Mouse (Mus musculus) neural tube, embryonic 11.5 days (tissue): ENCODE data around the gene Rnf39. TPM values are rescaled to one million over a fixed set of nuclear protein-coding genes. Genes with fewer than 3 reads are reported as not detected.
A peak's percentile ranks its signal among the peaks of the same experiment; 100 is the strongest.

Experiments used
- ATAC-seq: fragments of 200-750 bp; cut with Nextera tagmentation; 2 replicates; pipeline ENCODE4 v1.8.0; 2017; ENCODE audit warnings: moderate number of reproducible peaks, mild to moderate bottlenecking, moderate TSS enrichment, moderate library complexity; ENCODE audit not compliant: insufficient read depth, low FRiP score, low TSS enrichment
- DNase-seq: peaks from one replicate; pipeline ENCODE4 v3.0.0-alpha.2; 2015; ENCODE audit warnings: low spot score
- H3K27ac ChIP-seq: fragments of 300-500 bp; sonication (generic); 2 replicates; pipeline ENCODE4 v1.5.1; 2014; ENCODE audit warnings: low read depth, mild to moderate bottlenecking, low read length
- H3K27me3 ChIP-seq: fragments of 300-500 bp; sonication (generic); 2 replicates; pipeline ENCODE4 v1.6.1; 2014; ENCODE audit warnings: mild to moderate bottlenecking, low read length, mixed read lengths; ENCODE audit not compliant: control insufficient read depth, insufficient read depth
- H3K36me3 ChIP-seq: fragments of 300-500 bp; sonication (generic); 2 replicates; pipeline ENCODE4 v1.6.1; 2014; ENCODE audit warnings: mild to moderate bottlenecking, low read length, moderate library complexity, mixed read lengths; ENCODE audit not compliant: control insufficient read depth, insufficient read depth
- H3K4me1 ChIP-seq: fragments of 300-500 bp; sonication (generic); 2 replicates; pipeline ENCODE4 v1.6.1; 2014; ENCODE audit warnings: low read length, mixed read lengths; ENCODE audit not compliant: control insufficient read depth, insufficient read depth
- H3K4me2 ChIP-seq: fragments of 300-500 bp; sonication (generic); 2 replicates; pipeline ENCODE4 v1.6.1; 2014; ENCODE audit warnings: low read depth, mild to moderate bottlenecking, moderate library complexity
- H3K4me3 ChIP-seq: fragments of 300-500 bp; sonication (generic); 2 replicates; pipeline ENCODE4 v1.5.1; 2014; ENCODE audit warnings: low read depth, low read length
- H3K9ac ChIP-seq: fragments of 300-500 bp; sonication (generic); 2 replicates; pipeline ENCODE4 v1.6.1; 2014; ENCODE audit warnings: mild to moderate bottlenecking, low read length
- H3K9me3 ChIP-seq: fragments of 300-500 bp; sonication (generic); 2 replicates; pipeline ENCODE4 v1.6.1; 2016; ENCODE audit warnings: low read length; ENCODE audit not compliant: control insufficient read depth
- WGBS: fragments of 180-500 bp; shearing (Covaris S2); extraction: QIAGEN DNeasy Blood & Tissue Kit; methylation state at CpG from one replicate; pipeline ENCODE4 v1.1.7; 2014; 5-methylcytosine and 5-hydroxymethylcytosine counted together
- polyA plus RNA-seq: library from polyadenylated mRNA; unstranded; fragments of >200 nt; fragmentation: Nextera tagmentation; extraction: Ambion mirVana; gene quantifications from 2 replicates; pipeline ENCODE4 v1.2.1, GENCODE M21; 2014

Gene Rnf39
- polyA plus RNA-seq: 0.93 and 1.1 TPM in 2 replicates

DNA sequence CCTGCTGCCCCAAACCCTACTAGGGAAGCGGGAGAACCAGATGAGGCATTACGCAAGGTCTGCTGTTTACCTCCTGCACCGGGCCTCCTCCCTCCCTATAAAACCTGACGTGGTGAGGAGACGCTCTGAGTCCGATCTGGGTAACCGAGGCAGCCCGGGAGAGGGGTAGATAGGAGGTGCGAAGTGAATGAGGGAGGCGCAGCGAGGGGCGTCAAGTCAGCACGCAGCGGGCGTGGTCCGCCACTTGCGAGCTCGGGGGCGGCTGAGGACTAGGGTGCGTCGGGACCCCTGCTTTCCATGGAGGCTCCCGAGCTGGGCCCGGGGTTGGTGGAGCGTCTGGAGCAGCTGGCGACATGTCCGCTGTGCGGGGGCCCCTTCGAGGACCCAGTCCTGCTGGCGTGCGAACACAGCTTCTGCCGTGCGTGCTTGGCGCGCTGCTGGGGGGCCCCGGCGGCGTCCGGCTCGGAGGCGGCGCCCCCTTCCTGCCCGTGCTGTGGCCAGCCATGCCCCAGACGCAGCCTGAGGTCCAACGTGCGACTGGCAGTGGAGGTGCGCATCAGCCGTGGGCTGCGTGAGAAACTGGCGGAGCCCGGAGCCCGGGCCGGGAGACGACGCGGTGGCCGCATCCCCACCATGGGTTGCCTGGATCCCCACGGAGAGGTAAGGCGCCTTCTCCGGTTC lies at the start of gene Rnf39:
TSS of gene Rnf39 (plus strand) at position 128 of the 681 bp plus-strand sequence.
- WGBS: 2% methylated on average over 58 of the region's 59 CpGs
- Histone ChIP-seq H3K4me2 (peak within 1 kb of the TSS; percentile 54), H3K36me3 (no peaks in the 10 kb centered on the region), H3K27me3 (peaks cover 31% of the 10 kb centered on the region), H3K9ac (peak within 1 kb of the TSS; percentile 41), H3K4me3 (peak within 1 kb of the TSS; percentile 33), H3K4me1 (peaks cover 8% of the 10 kb centered on the region; the same call in 1 of the 2 replicates), H3K27ac (no peak within 1 kb of the TSS), H3K9me3 (no peaks in the 10 kb centered on the region)
- DNase-seq (peak; percentile 17), ATAC-seq (no peak)

DNA sequence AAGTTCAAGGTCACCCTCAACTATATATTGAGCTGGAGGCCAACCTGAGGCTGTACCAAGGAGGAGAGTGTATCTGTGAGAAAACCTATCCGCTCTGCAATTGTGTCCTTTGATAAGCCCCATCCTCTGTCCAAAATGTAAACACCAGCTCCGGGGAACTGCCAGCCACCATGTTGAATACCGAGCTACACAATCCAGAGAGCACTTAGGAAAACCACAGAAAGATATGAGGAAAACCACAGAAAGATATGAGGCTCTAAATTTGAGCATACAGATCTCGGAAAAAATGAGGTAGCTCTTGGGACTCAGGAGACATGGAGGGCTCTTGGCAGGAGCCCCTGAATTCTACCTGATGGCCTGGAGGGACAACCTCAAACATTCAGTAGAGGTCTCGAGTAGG lies 49.3 kb upstream of the Rnf39 start:
- ATAC-seq (no peak), DNase-seq (no peak)
- WGBS: 85% methylated on average over 5 of the region's 5 CpGs
- Histone ChIP-seq H3K27ac (no peak overlapping the region), H3K36me3 (no peaks in the 10 kb centered on the region), H3K9me3 (no peaks in the 10 kb centered on the region), H3K4me2 (no peak overlapping the region), H3K4me3 (no peak overlapping the region), H3K4me1 (no peaks in the 10 kb centered on the region), H3K9ac (no peak overlapping the region), H3K27me3 (no peaks in the 10 kb centered on the region)

DNA sequence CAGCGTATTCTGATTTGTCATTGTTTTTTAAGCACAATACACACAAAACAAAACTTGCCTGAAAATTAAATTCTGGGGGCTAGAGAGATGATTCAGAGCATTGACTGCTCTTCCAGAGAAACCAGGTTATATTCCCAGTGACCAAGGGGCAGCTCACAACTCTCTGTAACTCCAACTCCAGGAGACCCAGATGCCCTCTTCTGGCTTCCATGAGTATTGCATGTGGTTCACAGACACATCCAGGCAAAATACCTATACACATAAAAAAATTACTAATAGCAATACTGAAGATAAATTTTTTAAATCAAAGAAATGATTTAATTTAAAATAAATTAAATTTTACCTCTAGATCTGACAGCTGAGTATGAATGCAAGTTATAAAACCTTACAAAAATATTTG lies 46.1 kb upstream of the Rnf39 start:
- Histone ChIP-seq H3K27me3 (no peaks in the 10 kb centered on the region), H3K9me3 (no peaks in the 10 kb centered on the region), H3K27ac (no peak overlapping the region), H3K4me3 (no peak overlapping the region), H3K4me1 (no peaks in the 10 kb centered on the region), H3K4me2 (no peak overlapping the region), H3K36me3 (no peaks in the 10 kb centered on the region), H3K9ac (no peak overlapping the region)
- no peak for ATAC-seq
- WGBS: 87% methylated on average over 1 of the region's 1 CpGs
- peak; percentile 21 for DNase-seq

DNA sequence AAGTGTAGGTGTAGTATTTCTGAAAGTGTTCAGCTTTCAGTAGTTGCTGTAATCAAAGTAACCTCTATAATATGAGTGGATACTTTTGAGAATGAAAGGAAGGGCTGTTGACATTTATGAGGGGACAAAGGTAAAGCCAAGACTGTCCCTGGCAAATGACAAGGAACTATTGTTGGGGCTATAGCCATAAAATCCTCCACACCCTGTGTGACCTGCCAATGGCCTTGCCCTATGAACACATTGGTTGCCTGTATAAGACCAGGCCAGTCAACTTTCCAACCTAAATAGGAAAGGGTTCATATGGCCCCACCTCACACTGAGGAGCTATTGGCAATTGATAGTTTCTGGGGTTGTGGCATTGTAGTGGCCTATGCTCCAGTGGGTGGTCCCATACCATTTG lies 45.7 kb upstream of the Rnf39 start:
- ATAC-seq (no peak), DNase-seq (no peak)
- H3K27me3 ChIP-seq: no peaks in the 10 kb centered on the region
- no peak overlapping the region for H3K27ac ChIP-seq
- H3K4me2 ChIP-seq: no peak overlapping the region
- H3K4me3 ChIP-seq: no peak overlapping the region
- H3K36me3 ChIP-seq: no peaks in the 10 kb centered on the region
- no peaks in the 10 kb centered on the region for H3K9me3 ChIP-seq
- H3K9ac ChIP-seq: no peak overlapping the region
- no peaks in the 10 kb centered on the region for H3K4me1 ChIP-seq

DNA sequence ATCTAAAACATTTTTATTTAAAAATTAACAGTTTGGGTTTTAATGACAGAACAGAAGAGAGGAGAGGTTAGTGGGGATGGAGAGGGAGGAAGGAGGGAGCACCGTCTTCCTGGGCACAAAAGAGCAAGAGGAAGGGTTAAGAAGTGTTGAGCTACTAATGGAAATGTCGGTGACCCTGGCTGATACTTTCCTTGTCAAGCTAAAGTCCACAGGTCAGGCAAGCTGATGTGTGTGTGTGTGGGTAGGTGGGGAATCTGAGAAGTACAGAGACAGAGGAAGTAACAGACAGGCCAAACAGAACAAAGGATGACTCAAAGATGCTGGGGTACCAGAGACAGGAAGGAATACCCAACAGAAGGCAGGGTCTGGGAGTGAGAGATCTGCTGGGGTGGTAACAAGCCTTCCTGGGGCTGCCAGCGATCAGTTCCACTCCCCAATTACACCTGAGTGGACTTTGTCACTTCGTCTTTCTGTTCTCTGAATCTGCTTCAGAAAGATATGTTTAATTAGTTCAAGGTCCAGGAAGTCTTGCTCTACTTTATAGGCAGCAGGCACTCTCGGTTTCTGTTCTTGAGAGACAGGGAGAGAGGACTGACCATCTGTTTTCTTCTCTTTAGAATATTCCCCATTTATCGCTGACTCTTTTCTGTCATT lies 45.0 kb upstream of the Rnf39 start, which contains the start of gene Trim31:
TSS of gene Trim31 (plus strand) at position 567 of the 654 bp plus-strand sequence.
- WGBS: 69% methylated on average over 6 of the region's 6 CpGs

DNA sequence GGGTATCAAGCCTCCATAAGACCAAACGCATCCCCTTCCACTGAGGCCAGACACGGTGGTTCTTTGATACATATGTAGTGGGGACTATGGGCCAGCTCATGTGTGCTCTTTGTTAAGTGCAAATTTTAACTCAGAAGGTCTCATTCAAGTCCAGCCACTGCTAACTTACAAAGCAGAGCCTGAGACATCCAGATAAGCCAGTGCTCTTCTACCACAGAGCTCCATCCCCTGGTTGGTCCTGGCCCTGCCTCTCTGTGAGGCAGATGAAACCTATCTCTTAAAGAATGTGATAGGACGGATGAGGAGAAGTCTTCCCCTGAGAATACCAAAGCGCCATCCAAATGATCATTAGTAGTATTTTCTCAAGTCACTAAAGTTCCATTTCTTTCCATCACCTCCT lies 43.3 kb upstream of the Rnf39 start:
- no peak overlapping the region for H3K9ac ChIP-seq
- H3K27me3 ChIP-seq: no peaks in the 10 kb centered on the region
- no peaks in the 10 kb centered on the region for H3K9me3 ChIP-seq
- ATAC-seq (no peak), DNase-seq (no peak)
- no peaks in the 10 kb centered on the region for H3K36me3 ChIP-seq
- H3K27ac ChIP-seq: no peak overlapping the region
- no peak overlapping the region for H3K4me3 ChIP-seq
- H3K4me1 ChIP-seq: no peaks in the 10 kb centered on the region
- no peak overlapping the region for H3K4me2 ChIP-seq
- WGBS: 81% methylated on average over 4 of the region's 4 CpGs

More for the DNA sequence above, 45.0 kb upstream of the Rnf39 start, which contains the start of gene Trim31:
- no peaks in the 10 kb centered on the region for H3K9me3 ChIP-seq
- no peaks in the 10 kb centered on the region for H3K27me3 ChIP-seq
- no peak within 1 kb of the TSS for H3K4me3 ChIP-seq
- H3K27ac ChIP-seq: no peak within 1 kb of the TSS
- ATAC-seq (no peak), DNase-seq (no peak)
- no peak within 1 kb of the TSS for H3K9ac ChIP-seq
- no peaks in the 10 kb centered on the region for H3K4me1 ChIP-seq
- no peaks in the 10 kb centered on the region for H3K36me3 ChIP-seq
- H3K4me2 ChIP-seq: no peak within 1 kb of the TSS

DNA sequence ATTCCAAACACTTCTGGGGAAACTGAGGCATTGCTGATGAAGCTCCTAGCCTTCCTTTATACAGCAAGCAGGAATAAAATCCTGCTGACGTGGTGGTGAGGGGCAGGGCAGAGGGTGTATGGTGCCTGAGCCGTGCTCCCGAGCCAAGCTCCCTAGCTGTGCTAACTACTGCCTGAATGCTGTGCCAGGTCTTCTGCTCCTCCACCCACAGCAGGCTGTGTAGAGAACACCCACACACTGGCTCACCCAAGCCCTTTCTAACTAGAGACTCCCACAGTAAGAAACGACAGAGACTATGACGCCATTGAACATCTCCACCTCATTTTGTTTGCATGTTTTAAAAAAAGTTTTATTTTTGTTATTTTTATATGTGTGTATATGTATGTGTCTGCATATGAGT lies 42.7 kb upstream of the Rnf39 start:
- H3K9me3 ChIP-seq: no peaks in the 10 kb centered on the region
- no peak for ATAC-seq
- no peak overlapping the region for H3K4me3 ChIP-seq
- H3K27me3 ChIP-seq: no peaks in the 10 kb centered on the region
- H3K36me3 ChIP-seq: no peaks in the 10 kb centered on the region
- no peak overlapping the region for H3K27ac ChIP-seq
- no peak for DNase-seq
- H3K4me2 ChIP-seq: no peak overlapping the region
- no peaks in the 10 kb centered on the region for H3K4me1 ChIP-seq
- WGBS: 83% methylated on average over 5 of the region's 5 CpGs
- no peak overlapping the region for H3K9ac ChIP-seq

DNA sequence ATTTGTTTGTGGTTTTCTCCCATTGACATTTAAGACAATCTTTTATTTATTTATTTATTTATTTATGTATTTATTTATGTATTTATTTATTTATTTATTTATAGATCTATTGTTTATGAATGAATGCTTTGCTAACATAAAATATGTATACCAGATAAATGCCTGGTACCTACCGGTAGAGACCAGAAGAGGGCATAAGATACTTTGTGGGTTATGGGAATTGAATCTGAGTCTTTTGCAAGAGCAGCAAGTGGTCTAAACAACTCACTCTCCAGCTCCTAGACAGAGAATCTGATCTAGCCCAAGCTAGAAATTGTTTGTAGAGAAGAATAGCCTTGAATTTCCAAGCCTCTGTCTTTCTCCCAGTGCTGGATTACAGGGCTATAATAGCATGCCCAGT lies 42.0 kb upstream of the Rnf39 start:
- 39% methylated on average over 1 of the region's 1 CpGs for WGBS
- no peak for DNase-seq

DNA sequence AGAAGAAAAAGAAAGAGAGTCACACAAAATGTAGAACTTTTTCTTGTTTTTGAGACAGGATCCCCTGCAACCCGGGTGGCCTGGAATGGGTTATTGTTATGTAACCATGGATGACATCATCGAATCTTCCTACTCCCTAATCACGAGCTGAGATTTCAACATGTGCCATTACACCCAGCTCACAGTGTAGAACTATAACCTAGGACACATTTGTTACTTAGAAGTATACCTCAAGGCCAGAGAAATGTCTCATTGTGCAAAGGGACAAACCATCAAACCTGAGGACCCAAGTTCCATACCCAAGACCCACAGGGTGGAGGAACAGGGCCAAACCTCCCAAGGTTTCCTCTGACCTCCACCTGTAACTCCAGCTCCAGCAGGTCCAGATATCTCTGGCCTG lies 39.1 kb upstream of the Rnf39 start:
- Histone ChIP-seq H3K4me3 (no peak overlapping the region), H3K27ac (no peak overlapping the region), H3K36me3 (no peaks in the 10 kb centered on the region), H3K4me1 (no peaks in the 10 kb centered on the region), H3K4me2 (no peak overlapping the region), H3K9me3 (no peaks in the 10 kb centered on the region), H3K27me3 (no peaks in the 10 kb centered on the region), H3K9ac (no peak overlapping the region)
- DNase-seq: no peak
- 85% methylated on average over 3 of the region's 3 CpGs for WGBS
- ATAC-seq: no peak

More for the DNA sequence above, 42.0 kb upstream of the Rnf39 start:
- ATAC-seq: no peak
- no peaks in the 10 kb centered on the region for H3K27me3 ChIP-seq
- H3K27ac ChIP-seq: no peak overlapping the region
- H3K4me1 ChIP-seq: no peaks in the 10 kb centered on the region
- no peak overlapping the region for H3K4me3 ChIP-seq
- H3K36me3 ChIP-seq: no peaks in the 10 kb centered on the region
- H3K4me2 ChIP-seq: no peak overlapping the region
- H3K9me3 ChIP-seq: no peaks in the 10 kb centered on the region
- H3K9ac ChIP-seq: no peak overlapping the region
